Mouse (Mus musculus) myocyte (in vitro differentiated cells): ENCODE results near the gene Gas2l3. TPM values are rescaled to one million over a fixed set of nuclear protein-coding genes. Genes with fewer than 3 reads are reported as not detected.

Experiments
- H3K27me3 ChIP-seq: one replicate; pipeline ENCODE4 v1.6.1; 2011; ENCODE audit not compliant: control insufficient read depth, insufficient read depth, insufficient read length
- H3K36me3 ChIP-seq: one replicate; pipeline ENCODE4 v1.6.1; 2011; ENCODE audit not compliant: control insufficient read depth, insufficient read depth
- H3K4me2 ChIP-seq: one replicate; pipeline ENCODE4 v1.6.1; 2011; ENCODE audit warnings: low read depth, control low read depth
- H3K4me3 ChIP-seq: one replicate; pipeline ENCODE4 v1.5.1; 2011; ENCODE audit warnings: mild to moderate bottlenecking, control low read depth, moderate library complexity
- H3K79me2 ChIP-seq: one replicate; pipeline ENCODE4 v1.6.1; 2011; ENCODE audit not compliant: control insufficient read depth, insufficient read depth
- H3ac ChIP-seq: one replicate; pipeline ENCODE4 v1.6.1; 2011; ENCODE audit not compliant: control insufficient read depth, insufficient read length
- CEBPB ChIP-seq: IDR thresholded peaks from 2 replicates; pipeline ENCODE4 v1.6.1; 2011; ENCODE audit warnings: mild to moderate bottlenecking, moderate library complexity; ENCODE audit not compliant: poor library complexity, insufficient read depth, severe bottlenecking
- E2F4 ChIP-seq: IDR thresholded peaks from one replicate; pipeline ENCODE4 v1.6.1; 2011; ENCODE audit warnings: mild to moderate bottlenecking, control low read depth, moderate library complexity; ENCODE audit not compliant: insufficient read depth
- MAX ChIP-seq: IDR thresholded peaks from one replicate; pipeline ENCODE4 v1.6.1; 2011; ENCODE audit warnings: low read depth, mild to moderate bottlenecking, control low read depth
- MYOD1 ChIP-seq, 3 experiments: IDR thresholded peaks; one replicate each; pipeline ENCODE4 v1.6.1; 2011; ENCODE audit warnings: control low read depth in 2 of 3, low read depth in 2 of 3, mild to moderate bottlenecking in 2 of 3, moderate library complexity in 1 of 3; ENCODE audit not compliant: insufficient read length in 2 of 3, control insufficient read depth in 1 of 3
- MYOG ChIP-seq, 3 experiments: IDR thresholded peaks; one replicate each; pipeline ENCODE4 v1.6.1; 2011; ENCODE audit warnings: control low read depth in 2 of 3, low read depth in 2 of 3, mild to moderate bottlenecking in 2 of 3; ENCODE audit not compliant: insufficient read length in 2 of 3, control insufficient read depth in 1 of 3, insufficient read depth in 1 of 3
- POLR2A ChIP-seq: IDR thresholded peaks from one replicate; pipeline ENCODE4 v1.6.1; 2011; ENCODE audit warnings: low read depth, mild to moderate bottlenecking, control low read depth, moderate library complexity; ENCODE audit not compliant: insufficient read length
- POLR2AphosphoS2 ChIP-seq: IDR thresholded peaks from one replicate; pipeline ENCODE4 v1.6.1; 2011; ENCODE audit warnings: low read depth, control low read depth; ENCODE audit not compliant: insufficient read length
- REST ChIP-seq: IDR thresholded peaks from one replicate; pipeline ENCODE4 v1.6.1; 2011; ENCODE audit warnings: mild to moderate bottlenecking, control low read depth, moderate library complexity; ENCODE audit not compliant: insufficient read depth, insufficient read length
- SRF ChIP-seq: IDR thresholded peaks from one replicate; pipeline ENCODE4 v1.6.1; 2011; ENCODE audit warnings: low read depth; ENCODE audit not compliant: control insufficient read depth, insufficient read length
- TCF12 ChIP-seq: IDR thresholded peaks from one replicate; pipeline ENCODE4 v1.6.1; 2011; ENCODE audit warnings: mild to moderate bottlenecking, control low read depth; ENCODE audit not compliant: poor library complexity, insufficient read depth, severe bottlenecking
- TCF3 ChIP-seq: IDR thresholded peaks from one replicate; pipeline ENCODE4 v1.6.1; 2011; ENCODE audit warnings: low read depth, control low read depth; ENCODE audit not compliant: insufficient read length
- USF1 ChIP-seq: IDR thresholded peaks from one replicate; pipeline ENCODE4 v1.6.1; 2011; ENCODE audit warnings: low read depth, mild to moderate bottlenecking, control low read depth, moderate library complexity
- polyA plus RNA-seq: library from polyadenylated mRNA; unstranded; fragments of >200 nt; fragmentation: generic; extraction: Trizol; gene quantifications from one replicate; pipeline ENCODE4 v1.2.1, GENCODE M21; 2012; ENCODE audit warnings: missing spikeins

Gene Gas2l3
- polyA plus RNA-seq, 1 experiment: 2.6 TPM

DNA sequence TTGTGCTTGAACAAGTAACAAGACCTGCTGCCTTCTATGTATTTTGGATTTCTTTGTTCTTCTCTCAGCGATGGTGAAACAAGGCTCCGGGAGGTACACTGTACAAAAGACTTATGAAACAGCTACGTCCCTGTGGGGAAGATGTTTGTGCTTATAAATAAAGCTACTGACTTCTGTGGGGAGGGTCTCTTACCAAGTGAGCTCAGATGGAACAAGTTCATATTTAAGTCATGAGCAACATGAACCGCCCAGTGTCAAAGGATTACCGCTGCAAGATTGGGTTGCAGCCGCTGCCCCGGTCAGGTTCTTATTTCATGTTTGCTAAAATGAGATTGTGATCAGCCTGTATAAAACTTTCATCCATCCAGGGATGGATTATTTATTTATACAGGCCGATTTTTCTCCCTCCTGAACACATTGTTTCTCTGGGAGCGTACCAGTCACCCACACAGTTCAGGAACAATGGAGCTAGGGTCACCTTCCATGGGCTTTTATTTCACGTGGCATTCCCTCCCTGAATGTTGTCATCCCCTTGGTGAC, 38.4 kb upstream of the Gas2l3 start:
- Histone ChIP-seq H3ac (no peak overlapping the region), H3K79me2 (no peaks in the 10 kb centered on the region), H3K4me2 (no peak overlapping the region), H3K4me3 (no peak overlapping the region), H3K36me3 (no peaks in the 10 kb centered on the region), H3K27me3 (no peaks in the 10 kb centered on the region)
- TF ChIP-seq TCF12 (no peak), E2F4 (no peak), REST (no peak), POLR2AphosphoS2 (no peak), MAX (no peak), MYOG (IDR thresholded peaks at IDR 0.05; ENCODE audit: control insufficient read depth in 1 of 3, insufficient read depth in 1 of 3, insufficient read length in 2 of 3, low read depth in 2 of 3) (no peak), USF1 (no peak), POLR2A (no peak), CEBPB (no peak), TCF3 (no peak), SRF (no peak), MYOD1 (IDR thresholded peaks at IDR 0.05; ENCODE audit: control insufficient read depth in 1 of 3, insufficient read length in 2 of 3, low read depth in 2 of 3) (no peak)

DNA sequence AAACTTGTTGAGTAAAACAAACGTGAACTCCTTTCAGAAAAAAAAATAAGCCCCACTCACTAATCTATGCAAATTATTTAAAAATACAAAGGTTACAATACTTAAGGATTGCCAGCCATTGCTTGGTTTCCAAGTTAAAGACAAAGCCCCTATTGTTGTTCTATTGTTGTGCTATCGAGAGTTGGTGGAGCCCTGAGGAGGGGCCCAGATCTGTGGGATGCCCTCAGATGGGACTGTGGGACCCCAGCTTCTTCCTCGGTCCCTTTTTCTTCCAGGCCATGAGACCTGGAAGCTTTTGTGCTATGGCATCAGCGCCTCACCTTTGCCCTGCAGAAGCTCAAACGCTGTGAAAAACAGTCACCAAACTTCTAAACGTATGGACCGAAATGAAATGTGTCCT, 37.9 kb upstream of the Gas2l3 start:
- H3K79me2 ChIP-seq: no peaks in the 10 kb centered on the region
- H3K36me3 ChIP-seq: no peaks in the 10 kb centered on the region
- H3ac ChIP-seq: no peak overlapping the region
- no peak overlapping the region for H3K4me3 ChIP-seq
- H3K27me3 ChIP-seq: no peaks in the 10 kb centered on the region
- TF ChIP-seq TCF3: no peak
- TF ChIP-seq MYOG (IDR thresholded peaks at IDR 0.05; ENCODE audit: control insufficient read depth in 1 of 3, insufficient read depth in 1 of 3, insufficient read length in 2 of 3, low read depth in 2 of 3): no peak
- TF ChIP-seq USF1: no peak
- TF ChIP-seq POLR2A: no peak
- TF ChIP-seq E2F4: no peak
- H3K4me2 ChIP-seq: no peak overlapping the region

GRCm38 (mm10) chr10:89478766-89479165, 35.0 kb upstream of the Gas2l3 start:
- Histone ChIP-seq H3K79me2 (no peaks in the 10 kb centered on the region), H3K36me3 (no peaks in the 10 kb centered on the region), H3ac (no peak overlapping the region), H3K27me3 (no peaks in the 10 kb centered on the region), H3K4me2 (no peak overlapping the region), H3K4me3 (no peak overlapping the region)
- no peak for TF ChIP-seq TCF3
- no peak for TF ChIP-seq MYOD1 (IDR thresholded peaks at IDR 0.05; ENCODE audit: control insufficient read depth in 1 of 3, insufficient read length in 2 of 3, low read depth in 2 of 3)
- TF ChIP-seq TCF12: no peak
- no peak for TF ChIP-seq MAX
- TF ChIP-seq POLR2A: no peak
- TF ChIP-seq REST: no peak
- TF ChIP-seq CEBPB: no peak
- no peak for TF ChIP-seq USF1
- no peak for TF ChIP-seq SRF
- TF ChIP-seq E2F4: no peak
- TF ChIP-seq POLR2AphosphoS2: no peak
- TF ChIP-seq MYOG (IDR thresholded peaks at IDR 0.05; ENCODE audit: control insufficient read depth in 1 of 3, insufficient read depth in 1 of 3, insufficient read length in 2 of 3, low read depth in 2 of 3): no peak

DNA sequence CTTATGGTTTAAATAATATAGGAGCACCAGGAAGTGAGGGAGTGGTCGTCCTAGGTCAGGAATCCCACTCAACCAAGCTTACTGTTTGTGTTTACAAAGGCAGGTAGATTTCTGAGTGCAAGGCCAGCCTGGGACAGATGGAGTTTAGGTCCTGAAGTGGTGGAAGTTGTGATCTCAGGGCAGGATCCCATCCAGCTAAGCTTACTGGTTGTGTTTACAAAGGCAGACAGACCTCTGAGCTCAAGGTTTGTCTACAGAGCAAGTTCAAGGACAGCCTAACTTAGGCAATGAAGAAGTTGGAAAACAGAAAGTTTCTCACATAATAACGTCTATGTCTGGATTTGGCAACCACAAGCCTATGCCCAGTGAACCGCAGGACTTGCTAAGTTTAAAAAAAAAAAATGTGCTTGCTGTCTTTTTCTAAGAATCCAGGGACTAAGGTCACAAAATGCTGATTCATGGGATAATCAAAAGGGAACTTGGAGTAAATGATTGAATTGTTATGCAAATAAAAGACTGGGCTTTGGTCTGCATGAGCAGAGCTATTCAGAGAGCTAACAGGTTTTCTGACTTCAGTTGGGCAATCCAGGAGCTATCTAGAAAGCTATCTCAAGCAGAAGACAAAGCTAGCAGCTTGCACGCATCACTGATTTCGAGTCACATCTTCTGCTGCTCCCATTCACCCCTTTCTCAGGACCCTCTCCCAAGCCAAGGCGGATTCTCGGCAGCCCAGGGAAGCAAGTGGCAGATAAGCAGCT, 27.0 kb upstream of the Gas2l3 start:
- Histone ChIP-seq H3K4me2 (no peak overlapping the region), H3ac (no peak overlapping the region), H3K27me3 (no peaks in the 10 kb centered on the region), H3K79me2 (no peaks in the 10 kb centered on the region), H3K4me3 (no peak overlapping the region), H3K36me3 (no peaks in the 10 kb centered on the region)
- TF ChIP-seq CEBPB (no peak), SRF (no peak), REST (no peak)

GRCm38 (mm10) chr10:89464760-89465405, 21.1 kb upstream of the Gas2l3 start:
- Histone ChIP-seq H3K36me3 (no peaks in the 10 kb centered on the region), H3K27me3 (no peaks in the 10 kb centered on the region), H3ac (no peak overlapping the region), H3K4me2 (no peak overlapping the region), H3K79me2 (no peaks in the 10 kb centered on the region), H3K4me3 (no peak overlapping the region)
- no peak for TF ChIP-seq TCF12
- no peak for TF ChIP-seq CEBPB
- TF ChIP-seq POLR2AphosphoS2: no peak
